Mouse (Mus musculus) layer of hippocampus, postnatal 25 days (tissue): ENCODE results near the gene Rps12-ps3. TPM values are rescaled to one million over a fixed set of nuclear protein-coding genes. Genes with fewer than 3 reads are reported as not detected.

Experiments used
- DNase-seq, 2 experiments: peaks; one replicate each; pipeline ENCODE4 v3.0.0; 2022; ENCODE audit warnings: mixed read lengths in 2 of 2, low spot score in 1 of 2; ENCODE audit errors: extremely low spot score in 1 of 2
- total RNA-seq, 2 experiments: library from RNA; stranded (reverse); gene quantifications; 2 replicates each; pipeline ENCODE4 v1.2.3; 2021

Gene Rps12-ps3
- total RNA-seq, 2 experiments from 2014 or later = 242 to 276 TPM

- no peak for DNase-seq
Measured at GRCm38 (mm10) chr19:59350273-59350903, 28.3 kb downstream of the Rps12-ps3 start.

- DNase-seq = no peak
Measured at GRCm38 (mm10) chr19:59351151-59351889, 29.2 kb downstream of the Rps12-ps3 start.

- no peak for DNase-seq
Measured at GRCm38 (mm10) chr19:59352760-59353159, 30.7 kb downstream of the Rps12-ps3 start.

- no peak for DNase-seq
Measured at GRCm38 (mm10) chr19:59354906-59355305, 32.8 kb downstream of the Rps12-ps3 start.

- no peak for DNase-seq
Measured at GRCm38 (mm10) chr19:59356388-59356787, 34.3 kb downstream of the Rps12-ps3 start.

GRCm38 (mm10) chr19:59356843-59357595, 34.9 kb downstream of the Rps12-ps3 start:
- no peak for DNase-seq

GRCm38 (mm10) chr19:59357878-59358277, 35.8 kb downstream of the Rps12-ps3 start:
- DNase-seq = no peak

GRCm38 (mm10) chr19:59359202-59359601, 37.1 kb downstream of the Rps12-ps3 start:
- no peak for DNase-seq

- no peak for DNase-seq
Measured at GRCm38 (mm10) chr19:59360486-59360896, 38.4 kb downstream of the Rps12-ps3 start.

- DNase-seq = no peak
Measured at GRCm38 (mm10) chr19:59362646-59363045, 40.6 kb downstream of the Rps12-ps3 start.

- DNase-seq = no peak
Measured at GRCm38 (mm10) chr19:59363666-59364065, 41.6 kb downstream of the Rps12-ps3 start.

GRCm38 (mm10) chr19:59366724-59367123, 44.6 kb downstream of the Rps12-ps3 start:
- no peak for DNase-seq

- no peak for DNase-seq
Measured at GRCm38 (mm10) chr19:59367892-59368291, 45.8 kb downstream of the Rps12-ps3 start.

- no peak for DNase-seq
Measured at GRCm38 (mm10) chr19:59371016-59371415, 48.9 kb downstream of the Rps12-ps3 start.

Other genes starting within 250 kb of the Rps12-ps3 start
- gene Shtn1, start 246.2 kb upstream of the Rps12-ps3 start, total RNA-seq = 10 to 100 TPM; 18.7 to 25.4 TPM
- gene Vax1, start 152.2 kb upstream of the Rps12-ps3 start, total RNA-seq = 1 to 10 TPM in 1 of 2 experiments, under 1 TPM in 1; 0.85 to 1.3 TPM
- gene Kcnk18, start 103.1 kb upstream of the Rps12-ps3 start, total RNA-seq = not detected
- 1 to 10 TPM; 1.5 to 1.8 TPM for gene Slc18a2, start 61.4 kb upstream of the Rps12-ps3 start, total RNA-seq
- 10 to 100 TPM; 50.0 to 52.6 TPM for gene Pdzd8, start 23.5 kb downstream of the Rps12-ps3 start, total RNA-seq
- 10 to 100 TPM; 24.1 to 26.7 TPM for gene Emx2, start 136.1 kb downstream of the Rps12-ps3 start, total RNA-seq